Mouse (Mus musculus): ENCODE results near the gene Nicn1. TPM values are rescaled to one million over a fixed set of nuclear protein-coding genes. Genes with fewer than 3 reads are reported as not detected.

The Nicn1 gene
- polyA plus RNA-seq, 1 experiment = 15.3 TPM

GRCm38 (mm10) chr9:108324784-108325183 lies 34.6 kb downstream of the Nicn1 start:
- Histone ChIP-seq H3K4me1 (ENCODE audit: control insufficient read depth, insufficient read depth, low read length) (no peaks in the 10 kb centered on the region), H3K4me3 (ENCODE audit: insufficient read depth, low read length) (no peak overlapping the region), H3K27ac (ENCODE audit: insufficient read depth, low read depth, low read length) (no peak overlapping the region)
- no peak for TF ChIP-seq POLR2A (IDR thresholded peaks at IDR 0.05; ENCODE audit: borderline replicate concordance, low read depth, low read length)
- TF ChIP-seq CTCF (IDR thresholded peaks at IDR 0.05; ENCODE audit: low read depth, low read length) = no peak

- no peak overlapping the region for H3K4me3 ChIP-seq (ENCODE audit: insufficient read depth, low read length)
- H3K27ac ChIP-seq (ENCODE audit: insufficient read depth, low read depth, low read length) = no peak overlapping the region
- H3K4me1 ChIP-seq (ENCODE audit: control insufficient read depth, insufficient read depth, low read length) = no peaks in the 10 kb centered on the region
- TF ChIP-seq CTCF (IDR thresholded peaks at IDR 0.05; ENCODE audit: low read depth, low read length) (no peak), POLR2A (IDR thresholded peaks at IDR 0.05; ENCODE audit: borderline replicate concordance, low read depth, low read length) (no peak)
Observed at GRCm38 (mm10) chr9:108325811-108326210, 35.6 kb downstream of the Nicn1 start.

GRCm38 (mm10) chr9:108337848-108338550 lies 47.8 kb downstream of the Nicn1 start:
- no peak for TF ChIP-seq POLR2A (IDR thresholded peaks at IDR 0.05; ENCODE audit: borderline replicate concordance, low read depth, low read length)
- no peak for TF ChIP-seq CTCF (IDR thresholded peaks at IDR 0.05; ENCODE audit: low read depth, low read length)
- Histone ChIP-seq H3K4me1 (ENCODE audit: control insufficient read depth, insufficient read depth, low read length) (peaks cover 26% of the 10 kb centered on the region), H3K4me3 (ENCODE audit: insufficient read depth, low read length) (peak overlapping the region; percentile 39; the same call in 1 of the 2 replicates), H3K27ac (ENCODE audit: insufficient read depth, low read depth, low read length) (peak overlapping the region; percentile 91)

GRCm38 (mm10) chr9:108338551-108338885 lies 48.3 kb downstream of the Nicn1 start:
- Histone ChIP-seq H3K4me1 (ENCODE audit: control insufficient read depth, insufficient read depth, low read length) (peaks cover 31% of the 10 kb centered on the region), H3K4me3 (ENCODE audit: insufficient read depth, low read length) (peak overlapping the region; percentile 39), H3K27ac (ENCODE audit: insufficient read depth, low read depth, low read length) (peak overlapping the region; percentile 91)
- TF ChIP-seq POLR2A (IDR thresholded peaks at IDR 0.05; ENCODE audit: borderline replicate concordance, low read depth, low read length) (no peak), CTCF (IDR thresholded peaks at IDR 0.05; ENCODE audit: low read depth, low read length) (no peak)

GRCm38 (mm10) chr9:108338886-108339781 lies 48.9 kb downstream of the Nicn1 start, which contains the start of gene Gpx1:
Gene Gpx1 (plus strand): TSS chr9:108338903.
- Histone ChIP-seq H3K4me3 (ENCODE audit: insufficient read depth, low read length) (peak within 1 kb of the TSS; percentile 91), H3K27ac (ENCODE audit: insufficient read depth, low read depth, low read length) (peak within 1 kb of the TSS; percentile 91), H3K4me1 (ENCODE audit: control insufficient read depth, insufficient read depth, low read length) (peaks cover 38% of the 10 kb centered on the region)
- TF ChIP-seq POLR2A (IDR thresholded peaks at IDR 0.05; ENCODE audit: borderline replicate concordance, low read depth, low read length) (peak; percentile 91; the same call in 1 of the 2 replicates), CTCF (IDR thresholded peaks at IDR 0.05; ENCODE audit: low read depth, low read length) (no peak)

GRCm38 (mm10) chr9:108339886-108340257 lies 49.6 kb downstream of the Nicn1 start:
- Histone ChIP-seq H3K27ac (ENCODE audit: insufficient read depth, low read depth, low read length) (peak overlapping the region; percentile 89), H3K4me1 (ENCODE audit: control insufficient read depth, insufficient read depth, low read length) (peaks cover 44% of the 10 kb centered on the region), H3K4me3 (ENCODE audit: insufficient read depth, low read length) (peak overlapping the region; percentile 91)
- TF ChIP-seq POLR2A (IDR thresholded peaks at IDR 0.05; ENCODE audit: borderline replicate concordance, low read depth, low read length) (no peak), CTCF (IDR thresholded peaks at IDR 0.05; ENCODE audit: low read depth, low read length) (no peak)

- H3K4me1 ChIP-seq (ENCODE audit: control insufficient read depth, insufficient read depth, low read length) = peaks cover 48% of the 10 kb centered on the region
- peak overlapping the region; percentile 91 for H3K4me3 ChIP-seq (ENCODE audit: insufficient read depth, low read length)
- peak overlapping the region; percentile 89 for H3K27ac ChIP-seq (ENCODE audit: insufficient read depth, low read depth, low read length)
- no peak for TF ChIP-seq CTCF (IDR thresholded peaks at IDR 0.05; ENCODE audit: low read depth, low read length)
- TF ChIP-seq POLR2A (IDR thresholded peaks at IDR 0.05; ENCODE audit: borderline replicate concordance, low read depth, low read length) = no peak
Observed at GRCm38 (mm10) chr9:108340258-108341138, 50.3 kb downstream of the Nicn1 start.

- Histone ChIP-seq H3K4me3 (ENCODE audit: insufficient read depth, low read length) (peak overlapping the region; percentile 91), H3K27ac (ENCODE audit: insufficient read depth, low read depth, low read length) (peak overlapping the region; percentile 89), H3K4me1 (ENCODE audit: control insufficient read depth, insufficient read depth, low read length) (peaks cover 51% of the 10 kb centered on the region)
- TF ChIP-seq POLR2A (IDR thresholded peaks at IDR 0.05; ENCODE audit: borderline replicate concordance, low read depth, low read length) (no peak), CTCF (IDR thresholded peaks at IDR 0.05; ENCODE audit: low read depth, low read length) (no peak)
Observed at GRCm38 (mm10) chr9:108341139-108341475, 50.9 kb downstream of the Nicn1 start.

GRCm38 (mm10) chr9:108341801-108342200 lies 51.6 kb downstream of the Nicn1 start:
- 0 out of 2 replicates have a peak overlapping the region, but pooled peaks have one; percentile 91 for H3K4me3 ChIP-seq (ENCODE audit: insufficient read depth, low read length)
- peak overlapping the region; percentile 89 for H3K27ac ChIP-seq (ENCODE audit: insufficient read depth, low read depth, low read length)
- TF ChIP-seq CTCF (IDR thresholded peaks at IDR 0.05; ENCODE audit: low read depth, low read length) (no peak), POLR2A (IDR thresholded peaks at IDR 0.05; ENCODE audit: borderline replicate concordance, low read depth, low read length) (no peak)
- H3K4me1 ChIP-seq (ENCODE audit: control insufficient read depth, insufficient read depth, low read length) = peaks cover 53% of the 10 kb centered on the region

All from bone marrow macrophage, adult 2 months (primary cell).